Mouse (Mus musculus): ENCODE measurements at regions not wholly inside any gene's neighbourhood (a gene's known extent, or its start where the extent isn't known, plus 50 kb on each side); places are given as distances from the start of the nearest gene placed in this dataset.

DNA sequence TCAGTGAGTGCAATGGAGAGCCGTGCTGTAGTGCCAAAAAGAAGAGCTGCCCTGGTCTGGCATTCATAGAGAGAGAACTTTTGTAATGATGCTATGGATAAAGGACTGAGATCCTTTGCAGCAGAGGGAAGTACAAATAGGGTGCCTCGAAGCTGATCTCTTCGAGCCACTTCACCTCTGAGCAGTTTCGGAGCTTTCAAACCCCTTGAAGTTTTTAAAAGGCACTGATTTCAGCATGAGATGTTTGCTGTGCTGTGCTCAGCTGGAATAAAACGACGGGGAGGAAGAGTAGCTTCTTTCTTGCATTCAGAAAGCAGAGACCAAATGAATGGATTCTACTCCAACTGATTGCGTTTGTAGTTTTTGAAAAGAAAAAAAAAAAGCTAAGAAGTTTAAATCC, 392.5 kb upstream of the Pou3f2 start:
- ATAC-seq = no peak

GRCm38 (mm10) chr4:22875392-22875791, 387.2 kb upstream of the Pou3f2 start:
- Histone ChIP-seq H3K27me3 (replicated peaks; ENCODE audit: control insufficient read depth, insufficient read depth, low read length) (no peaks in the 10 kb centered on the region), H3K4me2 (replicated peaks; ENCODE audit: low read depth) (no peak overlapping the region), H3K36me3 (ENCODE audit: control insufficient read depth, insufficient read depth) (no peaks in the 10 kb centered on the region), H3K4me3 (ENCODE audit: low read depth, low read length) (no peak overlapping the region), H3K9me3 (ENCODE audit: control insufficient read depth) (no peaks in the 10 kb centered on the region), H3K9ac (ENCODE audit: low read depth, low read length) (no peak overlapping the region), H3K27ac (ENCODE audit: low read depth, low read length) (no peak overlapping the region), H3K4me1 (replicated peaks; ENCODE audit: control insufficient read depth, insufficient read depth, low read length) (no peaks in the 10 kb centered on the region)
- ATAC-seq = no peak
- no peak for TF ChIP-seq CTCF (IDR thresholded peaks at IDR 0.05; ENCODE audit: low read depth)
- 73% methylated on average over 3 of the region's 3 CpGs for WGBS

More for the DNA sequence above, 392.5 kb upstream of the Pou3f2 start:
- Histone ChIP-seq H3K36me3 (ENCODE audit: control insufficient read depth, insufficient read depth) (no peaks in the 10 kb centered on the region), H3K9ac (ENCODE audit: low read depth, low read length) (no peak overlapping the region), H3K4me1 (replicated peaks; ENCODE audit: control insufficient read depth, insufficient read depth, low read length) (no peaks in the 10 kb centered on the region), H3K4me3 (ENCODE audit: low read depth, low read length) (no peak overlapping the region), H3K4me2 (replicated peaks; ENCODE audit: low read depth) (no peak overlapping the region), H3K27ac (ENCODE audit: low read depth, low read length) (no peak overlapping the region), H3K9me3 (ENCODE audit: control insufficient read depth) (no peaks in the 10 kb centered on the region), H3K27me3 (replicated peaks; ENCODE audit: control insufficient read depth, insufficient read depth, low read length) (no peaks in the 10 kb centered on the region)
- WGBS = 56% methylated on average over 7 of the region's 7 CpGs
- no peak for TF ChIP-seq CTCF (IDR thresholded peaks at IDR 0.05; ENCODE audit: low read depth)

- Histone ChIP-seq H3K4me2 (replicated peaks; ENCODE audit: low read depth) (peak overlapping the region; percentile 38; the same call in 1 of the 2 replicates), H3K4me3 (ENCODE audit: low read depth, low read length) (no peak overlapping the region), H3K36me3 (ENCODE audit: control insufficient read depth, insufficient read depth) (no peaks in the 10 kb centered on the region), H3K9ac (ENCODE audit: low read depth, low read length) (no peak overlapping the region), H3K27me3 (replicated peaks; ENCODE audit: control insufficient read depth, insufficient read depth, low read length) (no peaks in the 10 kb centered on the region), H3K4me1 (replicated peaks; ENCODE audit: control insufficient read depth, insufficient read depth, low read length) (no peaks in the 10 kb centered on the region), H3K9me3 (ENCODE audit: control insufficient read depth) (no peaks in the 10 kb centered on the region), H3K27ac (ENCODE audit: low read depth, low read length) (no peak overlapping the region)
- ATAC-seq = no peak
- WGBS = 48% methylated on average over 7 of the region's 7 CpGs
- no peak for TF ChIP-seq CTCF (IDR thresholded peaks at IDR 0.05; ENCODE audit: low read depth)
Observed at GRCm38 (mm10) chr4:22836124-22836445, 347.9 kb upstream of the Pou3f2 start.

- Histone ChIP-seq H3K9ac (ENCODE audit: low read depth, low read length) (no peak overlapping the region), H3K27me3 (replicated peaks; ENCODE audit: control insufficient read depth, insufficient read depth, low read length) (no peaks in the 10 kb centered on the region), H3K27ac (ENCODE audit: low read depth, low read length) (no peak overlapping the region), H3K4me3 (ENCODE audit: low read depth, low read length) (no peak overlapping the region), H3K9me3 (ENCODE audit: control insufficient read depth) (no peaks in the 10 kb centered on the region), H3K4me2 (replicated peaks; ENCODE audit: low read depth) (peak overlapping the region; percentile 38; the same call in 1 of the 2 replicates), H3K4me1 (replicated peaks; ENCODE audit: control insufficient read depth, insufficient read depth, low read length) (no peaks in the 10 kb centered on the region), H3K36me3 (ENCODE audit: control insufficient read depth, insufficient read depth) (no peaks in the 10 kb centered on the region)
- ATAC-seq = no peak
- 7% methylated on average over 9 of the region's 9 CpGs for WGBS
- TF ChIP-seq CTCF (IDR thresholded peaks at IDR 0.05; ENCODE audit: low read depth) = no peak
Observed at GRCm38 (mm10) chr4:22835381-22836123, 347.4 kb upstream of the Pou3f2 start.

GRCm38 (mm10) chr4:22833851-22834440, 345.8 kb upstream of the Pou3f2 start:
- Histone ChIP-seq H3K4me2 (replicated peaks; ENCODE audit: low read depth) (no peak overlapping the region), H3K27ac (ENCODE audit: low read depth, low read length) (no peak overlapping the region), H3K9me3 (ENCODE audit: control insufficient read depth) (no peaks in the 10 kb centered on the region), H3K36me3 (ENCODE audit: control insufficient read depth, insufficient read depth) (no peaks in the 10 kb centered on the region), H3K27me3 (replicated peaks; ENCODE audit: control insufficient read depth, insufficient read depth, low read length) (no peaks in the 10 kb centered on the region), H3K4me1 (replicated peaks; ENCODE audit: control insufficient read depth, insufficient read depth, low read length) (no peaks in the 10 kb centered on the region), H3K4me3 (ENCODE audit: low read depth, low read length) (no peak overlapping the region), H3K9ac (ENCODE audit: low read depth, low read length) (no peak overlapping the region)
- no peak for TF ChIP-seq CTCF (IDR thresholded peaks at IDR 0.05; ENCODE audit: low read depth)
- WGBS = 73% methylated on average over 1 of the region's 1 CpGs
- ATAC-seq = no peak

GRCm38 (mm10) chr4:22803665-22804064, 315.5 kb upstream of the Pou3f2 start:
- H3K4me3 ChIP-seq (ENCODE audit: low read depth, low read length) = no peak overlapping the region
- no peaks in the 10 kb centered on the region for H3K27me3 ChIP-seq (replicated peaks; ENCODE audit: control insufficient read depth, insufficient read depth, low read length)
- no peak for ATAC-seq
- no peak overlapping the region for H3K27ac ChIP-seq (ENCODE audit: low read depth, low read length)
- no peak for TF ChIP-seq CTCF (IDR thresholded peaks at IDR 0.05; ENCODE audit: low read depth)
- H3K4me1 ChIP-seq (replicated peaks; ENCODE audit: control insufficient read depth, insufficient read depth, low read length) = no peaks in the 10 kb centered on the region
- no peak overlapping the region for H3K9ac ChIP-seq (ENCODE audit: low read depth, low read length)
- WGBS = 26% methylated on average over 3 of the region's 3 CpGs
- H3K4me2 ChIP-seq (replicated peaks; ENCODE audit: low read depth) = no peak overlapping the region
- no peaks in the 10 kb centered on the region for H3K36me3 ChIP-seq (ENCODE audit: control insufficient read depth, insufficient read depth)
- H3K9me3 ChIP-seq (ENCODE audit: control insufficient read depth) = no peaks in the 10 kb centered on the region

Measured in intestine, postnatal 0 days (tissue).